Mouse (Mus musculus) urinary bladder, postnatal 14 days (tissue): ENCODE data around the gene Tesmin.

Source experiments
- DNase-seq: peaks from one replicate; pipeline ENCODE4 v3.0.0; 2021; ENCODE audit warnings: low spot score

The Tesmin gene

DNA sequence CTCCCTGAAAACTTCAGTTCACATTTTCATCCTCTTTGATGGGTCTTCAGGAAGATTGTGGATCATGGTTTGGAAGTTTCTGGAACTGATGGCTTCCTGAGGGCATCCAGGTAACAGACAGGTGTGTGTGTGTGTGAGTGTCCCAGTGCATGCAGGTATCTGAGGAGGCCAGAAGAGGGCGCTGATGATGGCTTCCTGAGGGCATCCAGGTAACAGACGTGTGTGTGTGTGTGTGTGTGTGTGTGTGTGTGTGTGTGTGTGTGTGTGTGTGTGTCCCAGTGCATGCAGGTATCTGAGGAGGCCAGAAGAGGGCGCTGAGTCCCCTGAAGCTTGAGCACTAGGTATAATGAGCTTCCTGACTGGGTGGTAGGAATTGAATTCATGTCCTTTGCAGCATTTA lies 58.7 kb downstream of the Tesmin start:
- DNase-seq: no peak

DNA sequence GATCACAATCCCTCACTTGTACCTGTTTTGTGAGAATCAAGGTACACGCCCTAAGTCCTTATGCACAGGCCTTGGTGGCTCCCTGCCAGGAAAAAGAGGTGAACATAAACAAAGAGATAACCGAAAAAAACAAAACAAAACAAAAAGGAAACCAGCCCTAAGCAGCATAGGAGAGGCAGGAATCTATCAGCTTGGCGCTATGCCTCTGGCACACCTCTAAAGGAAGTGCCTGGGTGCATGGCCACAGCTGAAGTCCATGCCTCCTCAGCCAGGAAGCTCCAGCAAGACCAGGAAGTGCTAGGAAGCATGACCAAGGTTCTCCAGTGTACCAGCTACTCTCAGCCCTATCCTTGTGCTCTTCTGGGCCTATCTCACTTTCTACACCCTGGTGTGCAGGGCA lies 60.6 kb downstream of the Tesmin start:
- DNase-seq: peak; percentile 25

DNA sequence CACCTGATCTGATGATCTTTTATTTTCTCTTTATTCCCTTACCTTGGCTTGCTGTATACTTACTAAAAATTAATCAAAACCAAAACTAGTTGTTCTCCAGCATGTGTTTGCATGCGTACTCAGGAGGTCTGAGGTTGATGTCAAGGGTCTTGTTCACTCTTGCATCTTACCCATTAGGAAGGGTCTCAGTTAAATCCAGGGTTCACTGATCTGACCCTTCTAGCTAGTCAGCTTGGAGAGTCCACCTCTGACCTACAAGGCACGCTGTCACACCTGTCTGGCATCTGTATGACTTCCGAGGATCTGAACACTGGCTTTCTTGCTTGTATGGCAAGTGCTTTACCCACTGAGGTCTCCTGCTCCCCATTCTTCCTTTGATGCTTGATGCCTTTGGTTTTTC lies 62.1 kb downstream of the Tesmin start:
- DNase-seq: no peak

DNA sequence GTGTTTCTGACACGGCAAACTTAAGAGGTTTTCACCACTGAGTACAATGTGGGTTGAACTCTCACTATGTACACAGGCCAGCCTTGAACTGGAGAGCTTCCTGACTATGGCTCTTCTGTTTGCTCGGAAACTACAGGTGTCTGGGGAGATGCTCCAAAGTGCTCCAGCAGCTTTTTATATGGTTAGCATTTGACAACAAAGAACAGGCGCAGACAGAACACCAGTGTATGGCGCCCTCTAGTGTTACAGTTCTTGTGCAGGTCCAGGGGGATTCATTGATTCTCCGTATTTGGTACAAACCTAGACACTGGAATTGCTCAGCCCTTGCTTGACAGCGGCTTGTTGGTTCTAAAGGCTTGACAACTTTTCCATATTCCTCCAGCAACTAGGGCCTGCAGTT lies 62.5 kb downstream of the Tesmin start:
- DNase-seq: peak; percentile 68

DNA sequence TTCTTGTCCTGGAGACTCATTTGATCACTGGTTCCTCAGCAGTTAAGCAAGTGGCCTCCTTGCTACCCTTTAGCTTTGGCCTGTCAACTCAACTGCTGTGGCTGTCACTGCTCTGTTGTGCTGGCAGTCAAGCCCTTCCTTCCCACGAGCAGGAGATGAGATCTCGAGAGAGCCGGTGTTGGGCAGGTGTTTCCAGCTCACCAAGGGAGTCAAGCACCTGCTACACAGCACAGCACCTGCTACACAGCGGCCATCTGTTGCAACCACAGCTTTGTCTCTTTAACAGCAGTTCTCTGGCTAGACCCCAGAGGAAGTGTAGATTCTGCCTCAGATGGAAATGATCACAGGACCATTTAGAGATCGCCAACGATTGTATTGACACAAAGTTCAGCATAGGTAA lies 63.0 kb downstream of the Tesmin start:
- DNase-seq: no peak
